Mouse (Mus musculus): ENCODE measurements around the gene Smyd3.

Smyd3 gene

GRCm38 (mm10) chr1:179458987-179459368, 58.9 kb downstream of the Smyd3 start:
- peak; percentile 8 for DNase-seq (ENCODE audit: low spot score)

- DNase-seq (ENCODE audit: low spot score): no peak
Measured at GRCm38 (mm10) chr1:179458236-179458986, 59.4 kb downstream of the Smyd3 start.

- DNase-seq (ENCODE audit: low spot score): no peak
Measured at GRCm38 (mm10) chr1:179454600-179454999, 63.2 kb downstream of the Smyd3 start.

- peak; percentile 16 for DNase-seq (ENCODE audit: low spot score)
Measured at GRCm38 (mm10) chr1:179451211-179451610, 66.6 kb downstream of the Smyd3 start.

- no peak for DNase-seq (ENCODE audit: low spot score)
Measured at GRCm38 (mm10) chr1:179446845-179447212, 71.0 kb downstream of the Smyd3 start.

- DNase-seq (ENCODE audit: low spot score): no peak
Measured at GRCm38 (mm10) chr1:179446127-179446844, 71.6 kb downstream of the Smyd3 start.

GRCm38 (mm10) chr1:179443835-179444234, 74.0 kb downstream of the Smyd3 start:
- DNase-seq (ENCODE audit: low spot score): no peak

- DNase-seq (ENCODE audit: low spot score): no peak
Measured at GRCm38 (mm10) chr1:179443423-179443822, 74.4 kb downstream of the Smyd3 start.

GRCm38 (mm10) chr1:179436596-179436995, 81.2 kb downstream of the Smyd3 start:
- DNase-seq (ENCODE audit: low spot score): no peak

- no peak for DNase-seq (ENCODE audit: low spot score)
Measured at GRCm38 (mm10) chr1:179434443-179435260, 83.2 kb downstream of the Smyd3 start.

GRCm38 (mm10) chr1:179433828-179434227, 84.0 kb downstream of the Smyd3 start:
- no peak for DNase-seq (ENCODE audit: low spot score)

- no peak for DNase-seq (ENCODE audit: low spot score)
Measured at GRCm38 (mm10) chr1:179433355-179433754, 84.5 kb downstream of the Smyd3 start.

- DNase-seq (ENCODE audit: low spot score): no peak
Measured at GRCm38 (mm10) chr1:179430077-179430476, 87.8 kb downstream of the Smyd3 start.

- DNase-seq (ENCODE audit: low spot score): no peak
Measured at GRCm38 (mm10) chr1:179424879-179425472, 92.9 kb downstream of the Smyd3 start.

- DNase-seq (ENCODE audit: low spot score): peak; percentile 51
Measured at GRCm38 (mm10) chr1:179419091-179419490, 98.8 kb downstream of the Smyd3 start.

- no peak for DNase-seq (ENCODE audit: low spot score)
Measured at GRCm38 (mm10) chr1:179408086-179408485, 109.8 kb downstream of the Smyd3 start.

GRCm38 (mm10) chr1:179400835-179401234, 117.0 kb downstream of the Smyd3 start:
- DNase-seq (ENCODE audit: low spot score): no peak

- no peak for DNase-seq (ENCODE audit: low spot score)
Measured at GRCm38 (mm10) chr1:179398639-179399038, 119.2 kb downstream of the Smyd3 start.

- DNase-seq (ENCODE audit: low spot score): no peak
Measured at GRCm38 (mm10) chr1:179386237-179386975, 131.4 kb downstream of the Smyd3 start.

GRCm38 (mm10) chr1:179385691-179386090, 132.2 kb downstream of the Smyd3 start:
- DNase-seq (ENCODE audit: low spot score): no peak

GRCm38 (mm10) chr1:179384296-179384695, 133.5 kb downstream of the Smyd3 start:
- DNase-seq (ENCODE audit: low spot score): no peak

GRCm38 (mm10) chr1:179378102-179378501, 139.7 kb downstream of the Smyd3 start:
- no peak for DNase-seq (ENCODE audit: low spot score)

Data from urinary bladder, postnatal 14 days (tissue).